Mouse (Mus musculus) limb, embryonic 13.5 days (tissue): ENCODE measurements around the gene Mtmr12. TPM values are rescaled to one million over a fixed set of nuclear protein-coding genes. Genes with fewer than 3 reads are reported as not detected.

Source experiments
- ATAC-seq: fragments of 200-750 bp; cut with Nextera tagmentation; 2 replicates; pipeline ENCODE4 v1.8.0; 2017; ENCODE audit warnings: low read depth, moderate number of reproducible peaks, moderate TSS enrichment; ENCODE audit not compliant: low FRiP score
- H3K27ac ChIP-seq: fragments of 300-500 bp; sonication (generic); 2 replicates; pipeline ENCODE4 v1.5.1; 2015; ENCODE audit warnings: inconsistent platforms, mild to moderate bottlenecking, moderate library complexity
- H3K27me3 ChIP-seq: fragments of 300-500 bp; sonication (generic); 2 replicates; pipeline ENCODE4 v1.6.1; 2015; ENCODE audit warnings: mild to moderate bottlenecking, inconsistent platforms
- H3K36me3 ChIP-seq: fragments of 300-500 bp; sonication (generic); 2 replicates; pipeline ENCODE4 v1.6.1; 2015; ENCODE audit warnings: inconsistent platforms, mild to moderate bottlenecking, moderate library complexity
- H3K4me1 ChIP-seq: fragments of 300-500 bp; sonication (generic); 2 replicates; pipeline ENCODE4 v1.6.1; 2015; ENCODE audit warnings: inconsistent platforms
- H3K4me2 ChIP-seq: fragments of 300-500 bp; sonication (generic); replicated peaks from 2 replicates; pipeline ENCODE4 v1.6.1; 2015; ENCODE audit warnings: inconsistent platforms, mild to moderate bottlenecking, moderate library complexity
- H3K4me3 ChIP-seq: fragments of 300-500 bp; sonication (generic); 2 replicates; pipeline ENCODE4 v1.5.1; 2015; ENCODE audit warnings: moderate library complexity, mild to moderate bottlenecking, inconsistent platforms
- H3K9ac ChIP-seq: fragments of 300-500 bp; sonication (generic); 2 replicates; pipeline ENCODE4 v1.6.1; 2015; ENCODE audit warnings: mild to moderate bottlenecking, inconsistent platforms
- H3K9me3 ChIP-seq: fragments of 300-500 bp; sonication (generic); 2 replicates; pipeline ENCODE4 v1.6.1; 2016; ENCODE audit warnings: inconsistent platforms
- WGBS: fragments of 180-500 bp; shearing (Covaris S2); methylation state at CpG from one replicate; pipeline ENCODE4 v1.1.7; 2015; 5-methylcytosine and 5-hydroxymethylcytosine counted together
- polyA plus RNA-seq: library from polyadenylated mRNA; unstranded; fragments of >200 nt; fragmentation: Nextera tagmentation; extraction: Ambion mirVana; gene quantifications from 2 replicates; pipeline ENCODE4 v1.2.1, GENCODE M21; 2015

Gene Mtmr12
- polyA plus RNA-seq, 1 experiment from 2014 or later, result 18.5 TPM

- Histone ChIP-seq H3K36me3 (no peaks in the 10 kb centered on the region), H3K4me2 (no peak overlapping the region), H3K9ac (no peak overlapping the region), H3K27me3 (no peaks in the 10 kb centered on the region), H3K9me3 (no peaks in the 10 kb centered on the region), H3K27ac (no peak overlapping the region), H3K4me3 (no peak overlapping the region), H3K4me1 (no peaks in the 10 kb centered on the region)
- 52% methylated on average over 8 of the region's 8 CpGs for WGBS
- ATAC-seq, result no peak
These were observed 101.6 kb downstream of the Mtmr12 start for GRCm38 (mm10) chr15:12306188-12307071.

- Histone ChIP-seq H3K27me3 (no peaks in the 10 kb centered on the region), H3K9ac (no peak overlapping the region), H3K36me3 (no peaks in the 10 kb centered on the region), H3K9me3 (no peaks in the 10 kb centered on the region), H3K27ac (no peak overlapping the region), H3K4me1 (no peaks in the 10 kb centered on the region), H3K4me2 (no peak overlapping the region), H3K4me3 (no peak overlapping the region)
- WGBS, result 80% methylated on average over 4 of the region's 4 CpGs
- no peak for ATAC-seq
These were observed 102.3 kb downstream of the Mtmr12 start for GRCm38 (mm10) chr15:12307114-12307513.

GRCm38 (mm10) chr15:12308539-12308938 lies 103.7 kb downstream of the Mtmr12 start:
- H3K9ac ChIP-seq, result no peak overlapping the region
- no peak overlapping the region for H3K4me2 ChIP-seq
- H3K4me1 ChIP-seq, result no peaks in the 10 kb centered on the region
- WGBS, result 84% methylated on average over 5 of the region's 5 CpGs
- H3K27me3 ChIP-seq, result no peaks in the 10 kb centered on the region
- no peak for ATAC-seq
- no peaks in the 10 kb centered on the region for H3K9me3 ChIP-seq
- no peaks in the 10 kb centered on the region for H3K36me3 ChIP-seq
- no peak overlapping the region for H3K4me3 ChIP-seq
- no peak overlapping the region for H3K27ac ChIP-seq

- H3K27ac ChIP-seq, result no peak overlapping the region
- no peaks in the 10 kb centered on the region for H3K4me1 ChIP-seq
- no peaks in the 10 kb centered on the region for H3K27me3 ChIP-seq
- H3K36me3 ChIP-seq, result no peaks in the 10 kb centered on the region
- no peak overlapping the region for H3K4me2 ChIP-seq
- ATAC-seq, result no peak
- no peaks in the 10 kb centered on the region for H3K9me3 ChIP-seq
- H3K9ac ChIP-seq, result no peak overlapping the region
- WGBS, result 86% methylated on average over 4 of the region's 4 CpGs
- H3K4me3 ChIP-seq, result no peak overlapping the region
These were observed 105.8 kb downstream of the Mtmr12 start for GRCm38 (mm10) chr15:12310676-12311075.

- Histone ChIP-seq H3K9me3 (no peaks in the 10 kb centered on the region), H3K4me3 (no peak overlapping the region), H3K27me3 (no peaks in the 10 kb centered on the region), H3K9ac (no peak overlapping the region), H3K36me3 (no peaks in the 10 kb centered on the region), H3K4me1 (no peaks in the 10 kb centered on the region), H3K4me2 (no peak overlapping the region), H3K27ac (no peak overlapping the region)
- 83% methylated on average over 7 of the region's 7 CpGs for WGBS
- no peak for ATAC-seq
These were observed 106.6 kb downstream of the Mtmr12 start for GRCm38 (mm10) chr15:12311465-12311864.

- ATAC-seq, result no peak
- Histone ChIP-seq H3K36me3 (no peaks in the 10 kb centered on the region), H3K4me1 (no peaks in the 10 kb centered on the region), H3K9ac (no peak overlapping the region), H3K27me3 (no peaks in the 10 kb centered on the region; the same call in 1 of the 2 replicates), H3K4me2 (no peak overlapping the region), H3K27ac (no peak overlapping the region), H3K9me3 (no peaks in the 10 kb centered on the region), H3K4me3 (no peak overlapping the region)
- WGBS, result 34% methylated on average over 1 of the region's 1 CpGs
These were observed 108.4 kb downstream of the Mtmr12 start for GRCm38 (mm10) chr15:12313255-12313654.

GRCm38 (mm10) chr15:12314584-12314983 lies 109.8 kb downstream of the Mtmr12 start:
- 81% methylated on average over 5 of the region's 5 CpGs for WGBS
- no peaks in the 10 kb centered on the region; the same call in 1 of the 2 replicates for H3K27me3 ChIP-seq
- no peak overlapping the region for H3K9ac ChIP-seq
- no peak overlapping the region for H3K27ac ChIP-seq
- no peak overlapping the region for H3K4me2 ChIP-seq
- H3K4me1 ChIP-seq, result no peaks in the 10 kb centered on the region
- H3K9me3 ChIP-seq, result no peaks in the 10 kb centered on the region
- no peak for ATAC-seq
- H3K4me3 ChIP-seq, result no peak overlapping the region
- no peaks in the 10 kb centered on the region for H3K36me3 ChIP-seq

GRCm38 (mm10) chr15:12315996-12316395 lies 111.2 kb downstream of the Mtmr12 start:
- no peaks in the 10 kb centered on the region for H3K4me1 ChIP-seq
- no peaks in the 10 kb centered on the region for H3K36me3 ChIP-seq
- H3K9me3 ChIP-seq, result no peaks in the 10 kb centered on the region
- H3K9ac ChIP-seq, result no peak overlapping the region
- H3K4me3 ChIP-seq, result no peak overlapping the region
- peaks cover 4% of the 10 kb centered on the region; the same call in 1 of the 2 replicates for H3K27me3 ChIP-seq
- no peak overlapping the region for H3K27ac ChIP-seq
- ATAC-seq, result no peak
- no peak overlapping the region for H3K4me2 ChIP-seq
- 56% methylated on average over 2 of the region's 2 CpGs for WGBS

- H3K27me3 ChIP-seq, result peaks cover 4% of the 10 kb centered on the region; the same call in 1 of the 2 replicates
- H3K4me2 ChIP-seq, result no peak overlapping the region
- no peak for ATAC-seq
- H3K9me3 ChIP-seq, result no peaks in the 10 kb centered on the region
- no peak overlapping the region for H3K27ac ChIP-seq
- no peaks in the 10 kb centered on the region for H3K4me1 ChIP-seq
- no peak overlapping the region for H3K4me3 ChIP-seq
- H3K36me3 ChIP-seq, result no peaks in the 10 kb centered on the region
- WGBS, result 84% methylated on average over 5 of the region's 5 CpGs
- no peak overlapping the region for H3K9ac ChIP-seq
These were observed 112.5 kb downstream of the Mtmr12 start for GRCm38 (mm10) chr15:12317290-12317689.

- 81% methylated on average over 8 of the region's 8 CpGs for WGBS
- Histone ChIP-seq H3K4me3 (no peak overlapping the region), H3K4me2 (no peak overlapping the region), H3K9ac (no peak overlapping the region), H3K4me1 (peaks cover 7% of the 10 kb centered on the region), H3K27me3 (peaks cover 4% of the 10 kb centered on the region; the same call in 1 of the 2 replicates), H3K36me3 (no peaks in the 10 kb centered on the region), H3K27ac (no peak overlapping the region), H3K9me3 (no peaks in the 10 kb centered on the region)
- no peak for ATAC-seq
These were observed 113.6 kb downstream of the Mtmr12 start for GRCm38 (mm10) chr15:12318451-12318850.

- Histone ChIP-seq H3K4me3 (peak overlapping the region; percentile 100; the same call in 1 of the 2 replicates), H3K4me1 (peaks cover 17% of the 10 kb centered on the region), H3K4me2 (peak overlapping the region; percentile 65), H3K36me3 (no peaks in the 10 kb centered on the region), H3K9me3 (no peaks in the 10 kb centered on the region), H3K27ac (no peak overlapping the region), H3K9ac (0 out of 2 replicates have a peak overlapping the region, but pooled peaks have one; percentile 99), H3K27me3 (peaks cover 4% of the 10 kb centered on the region; the same call in 1 of the 2 replicates)
- WGBS, result 40% methylated on average over 5 of the region's 5 CpGs
- ATAC-seq, result no peak
These were observed 115.1 kb downstream of the Mtmr12 start for GRCm38 (mm10) chr15:12319889-12320288.

GRCm38 (mm10) chr15:12320441-12321090 lies 115.7 kb downstream of the Mtmr12 start:
- H3K9me3 ChIP-seq, result no peaks in the 10 kb centered on the region
- WGBS, result 4% methylated on average over 22 of the region's 22 CpGs
- peaks cover 17% of the 10 kb centered on the region for H3K4me1 ChIP-seq
- H3K27ac ChIP-seq, result peak overlapping the region; percentile 93
- H3K4me2 ChIP-seq, result peak overlapping the region; percentile 65
- peaks cover 4% of the 10 kb centered on the region; the same call in 1 of the 2 replicates for H3K27me3 ChIP-seq
- no peak for ATAC-seq
- peak overlapping the region; percentile 99 for H3K9ac ChIP-seq
- H3K36me3 ChIP-seq, result peaks cover 1% of the 10 kb centered on the region; the same call in 1 of the 2 replicates
- peak overlapping the region; percentile 100 for H3K4me3 ChIP-seq
